Mouse (Mus musculus): Measurements from ENCODE around the gene Gm26602. TPM values are rescaled to one million over a fixed set of nuclear protein-coding genes. Genes with fewer than 3 reads are reported as not detected.
"Not testable (repeated sequence)": the region's sequence is repeated elsewhere in the genome, so short reads cannot be mapped to it uniquely, and the experiment has no call there.

The Gm26602 gene
- polyA plus RNA-seq, 1 experiment from 2014 or later = 7.4 TPM

DNA sequence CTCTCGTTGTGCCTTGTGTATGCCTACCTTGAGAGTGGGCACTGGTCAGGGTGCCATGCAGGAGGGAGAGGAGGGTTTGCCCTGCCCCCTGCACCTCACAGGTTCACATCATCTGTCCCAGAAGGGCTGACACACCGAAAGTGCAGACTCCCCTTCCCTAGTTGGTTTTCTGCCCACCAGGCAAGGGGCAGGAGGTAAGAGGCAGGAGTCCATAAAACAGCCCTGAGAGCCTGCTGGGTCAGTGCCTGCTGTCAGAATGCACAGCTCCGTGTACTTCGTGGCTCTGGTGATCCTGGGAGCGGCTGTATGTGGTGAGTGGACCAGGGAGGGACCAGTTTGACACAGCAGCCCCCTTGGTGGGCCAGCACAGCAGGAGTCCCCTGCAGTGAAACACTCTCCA lies 20.0 kb upstream of the Gm26602 start, which contains the start of gene Cfd:
Gene Cfd (plus strand): TSS at position 184 of the 400 bp plus-strand sequence.
- Histone ChIP-seq H3K36me3 (ENCODE audit: control insufficient read depth, insufficient read depth, low read length) (0 out of 2 replicates have a peak, but pooled peaks cover 3% of the 10 kb centered on the region), H3K4me2 (no peak within 1 kb of the TSS), H3K27me3 (replicated peaks; ENCODE audit: control insufficient read depth, insufficient read depth, low read length) (no peaks in the 10 kb centered on the region), H3K4me3 (ENCODE audit: low read depth, low read length) (no peak within 1 kb of the TSS), H3K27ac (ENCODE audit: low read depth, low read length) (no peak within 1 kb of the TSS), H3K4me1 (replicated peaks; ENCODE audit: control insufficient read depth, insufficient read depth, low read length) (no peaks in the 10 kb centered on the region), H3K9me3 (ENCODE audit: control insufficient read depth, low read length) (no peaks in the 10 kb centered on the region), H3K9ac (ENCODE audit: low read depth, low read length) (no peak within 1 kb of the TSS)
- DNase-seq (ENCODE audit: low spot score) (no peak), ATAC-seq (replicated peaks; ENCODE audit: low FRiP score) (no peak)
- WGBS = 51% methylated on average over 5 of the region's 5 CpGs

DNA sequence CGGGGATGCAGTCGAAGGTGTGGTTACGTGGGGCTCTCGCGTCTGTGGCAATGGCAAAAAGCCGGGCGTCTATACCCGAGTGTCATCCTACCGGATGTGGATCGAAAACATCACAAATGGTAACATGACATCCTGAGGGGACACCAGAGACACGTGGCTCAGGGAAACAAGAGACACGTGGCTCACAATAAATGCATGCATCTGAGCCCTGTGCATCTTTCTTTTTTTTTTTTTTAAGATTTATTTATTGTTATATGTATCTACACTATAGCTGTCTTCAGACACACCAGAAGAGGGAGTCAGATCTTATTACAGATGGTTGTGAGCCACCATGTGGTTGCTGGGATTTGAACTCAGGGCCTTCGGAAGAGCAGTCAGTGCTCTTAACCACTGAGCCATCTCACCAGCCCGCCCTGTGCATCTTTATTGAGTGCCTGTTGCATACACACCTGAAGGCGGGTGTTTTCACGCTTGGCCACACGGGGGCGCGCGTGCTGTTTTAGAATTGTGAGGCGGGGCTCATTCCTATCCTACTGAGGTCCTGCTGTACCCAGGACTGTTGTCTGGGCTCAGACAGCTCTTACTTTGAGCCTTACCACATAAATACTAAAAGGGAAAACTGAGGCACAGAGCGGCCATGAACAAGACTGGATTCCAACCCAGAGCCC lies 18.1 kb upstream of the Gm26602 start:
- H3K36me3 ChIP-seq (ENCODE audit: control insufficient read depth, insufficient read depth, low read length); H3K4me1 ChIP-seq (replicated peaks; ENCODE audit: control insufficient read depth, insufficient read depth, low read length); H3K4me2 ChIP-seq; H3K4me3 ChIP-seq (ENCODE audit: low read depth, low read length); H3K9ac ChIP-seq (ENCODE audit: low read depth, low read length); H3K27ac ChIP-seq (ENCODE audit: low read depth, low read length); H3K27me3 ChIP-seq (replicated peaks; ENCODE audit: control insufficient read depth, insufficient read depth, low read length); H3K9me3 ChIP-seq (ENCODE audit: control insufficient read depth, low read length): not testable (repeated sequence)
- ATAC-seq (replicated peaks; ENCODE audit: low FRiP score) (peak; percentile 59), DNase-seq (ENCODE audit: low spot score) (peak; percentile 84)
- WGBS = 41% methylated on average over 22 of the region's 22 CpGs

DNA sequence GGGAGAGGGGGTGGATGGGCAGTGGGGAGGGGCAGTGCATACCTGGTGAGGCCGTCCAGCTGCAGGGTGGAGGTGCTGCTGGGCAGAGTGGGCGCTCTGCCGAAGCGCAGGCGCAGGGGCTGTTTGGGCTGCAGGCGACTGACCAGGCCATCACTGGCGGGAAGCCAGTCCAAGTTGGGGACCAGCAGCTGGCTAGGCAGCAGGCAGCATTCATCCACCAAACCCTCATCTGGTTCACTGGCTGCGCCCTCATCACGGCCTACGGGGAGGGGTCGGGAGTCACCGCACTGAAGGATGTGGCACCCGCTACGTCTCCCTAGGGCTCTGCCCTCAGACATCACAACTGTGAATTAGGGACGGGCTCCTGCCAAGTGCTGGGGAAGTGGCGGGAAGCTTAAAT lies 14.3 kb upstream of the Gm26602 start:
- Histone ChIP-seq H3K4me1 (replicated peaks; ENCODE audit: control insufficient read depth, insufficient read depth, low read length) (peaks cover 6% of the 10 kb centered on the region), H3K9me3 (ENCODE audit: control insufficient read depth, low read length) (no peaks in the 10 kb centered on the region), H3K4me2 (no peak overlapping the region), H3K27me3 (replicated peaks; ENCODE audit: control insufficient read depth, insufficient read depth, low read length) (no peaks in the 10 kb centered on the region), H3K9ac (ENCODE audit: low read depth, low read length) (no peak overlapping the region), H3K4me3 (ENCODE audit: low read depth, low read length) (no peak overlapping the region), H3K27ac (ENCODE audit: low read depth, low read length) (no peak overlapping the region), H3K36me3 (ENCODE audit: control insufficient read depth, insufficient read depth, low read length) (peaks cover 21% of the 10 kb centered on the region)
- ATAC-seq (replicated peaks; ENCODE audit: low FRiP score) = no peak
- DNase-seq (ENCODE audit: low spot score) = no peak
- WGBS = 93% methylated on average over 16 of the region's 16 CpGs

DNA sequence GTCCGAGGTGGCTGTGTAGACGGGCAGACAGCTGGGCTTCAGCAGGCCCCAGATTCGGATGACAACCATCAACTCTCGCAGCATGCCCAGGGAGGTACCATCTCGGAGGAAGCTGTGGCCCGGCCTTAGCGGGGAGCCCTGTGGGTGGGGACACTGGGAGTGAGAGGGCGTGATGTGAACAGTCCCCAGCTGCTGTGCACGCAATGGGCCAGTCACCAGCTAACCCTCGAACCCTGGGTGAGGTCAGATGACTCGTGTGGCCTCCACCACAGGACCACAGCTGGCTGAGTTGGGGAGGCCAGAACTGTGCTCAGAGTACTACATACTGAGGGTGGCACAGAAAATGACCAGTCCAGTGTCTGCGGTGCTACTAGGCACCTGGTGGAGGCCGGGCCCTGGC lies 13.8 kb upstream of the Gm26602 start:
- WGBS = 84% methylated on average over 13 of the region's 13 CpGs
- H3K9me3 ChIP-seq (ENCODE audit: control insufficient read depth, low read length) = no peaks in the 10 kb centered on the region
- ATAC-seq (replicated peaks; ENCODE audit: low FRiP score) (no peak), DNase-seq (ENCODE audit: low spot score) (no peak)
- H3K4me2 ChIP-seq = no peak overlapping the region
- H3K27me3 ChIP-seq (replicated peaks; ENCODE audit: control insufficient read depth, insufficient read depth, low read length) = no peaks in the 10 kb centered on the region
- no peak overlapping the region for H3K9ac ChIP-seq (ENCODE audit: low read depth, low read length)
- peaks cover 6% of the 10 kb centered on the region for H3K4me1 ChIP-seq (replicated peaks; ENCODE audit: control insufficient read depth, insufficient read depth, low read length)
- no peak overlapping the region for H3K4me3 ChIP-seq (ENCODE audit: low read depth, low read length)
- peaks cover 21% of the 10 kb centered on the region for H3K36me3 ChIP-seq (ENCODE audit: control insufficient read depth, insufficient read depth, low read length)
- H3K27ac ChIP-seq (ENCODE audit: low read depth, low read length) = no peak overlapping the region

DNA sequence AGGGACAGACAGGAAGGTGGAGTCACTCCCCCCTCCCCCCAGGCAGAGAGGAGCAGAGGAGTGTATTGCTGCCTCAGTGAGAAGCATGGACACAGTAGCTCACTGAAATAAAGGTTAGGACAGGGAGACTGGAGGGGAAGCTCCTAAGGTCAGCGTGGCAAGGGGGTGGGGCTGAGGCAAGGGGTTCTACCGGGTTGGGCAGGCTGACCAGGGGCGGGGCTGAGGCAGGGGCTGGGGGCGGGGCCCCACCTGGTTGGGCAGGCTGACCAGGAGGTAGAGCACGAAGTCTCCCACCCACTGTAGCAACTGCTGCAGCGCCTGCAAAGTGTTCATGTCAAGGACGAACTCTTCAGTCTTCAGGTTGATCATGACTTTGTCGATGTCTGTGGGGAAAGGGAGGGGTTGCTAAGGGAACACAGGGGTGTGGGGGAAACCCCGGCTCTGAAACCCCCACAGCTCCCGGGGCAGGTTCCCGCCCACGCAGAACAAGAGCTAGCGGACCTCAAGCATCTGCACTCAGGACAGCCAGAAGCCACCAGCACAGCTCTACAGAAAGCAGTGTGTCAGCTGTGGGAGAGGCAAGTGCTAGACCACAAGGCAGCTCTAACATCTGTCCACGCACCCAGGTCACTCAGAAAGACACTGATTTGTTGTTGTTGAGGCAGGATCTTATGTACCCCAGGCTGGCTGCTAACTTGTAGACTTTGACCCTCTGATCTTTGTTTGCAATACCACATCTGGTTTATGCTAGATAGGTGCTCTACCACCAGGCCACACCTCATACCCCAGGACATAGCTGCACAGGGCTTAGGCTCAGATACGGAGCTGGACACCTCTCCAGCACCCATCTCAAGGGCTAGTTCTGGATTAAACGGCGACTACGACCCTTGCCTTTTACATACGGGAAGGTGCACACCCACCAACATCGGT lies 13.1 kb upstream of the Gm26602 start:
- Histone ChIP-seq H3K9me3 (ENCODE audit: control insufficient read depth, low read length) (no peaks in the 10 kb centered on the region), H3K27ac (ENCODE audit: low read depth, low read length) (0 out of 2 replicates have a peak overlapping the region, but pooled peaks have one; percentile 14), H3K4me3 (ENCODE audit: low read depth, low read length) (no peak overlapping the region), H3K36me3 (ENCODE audit: control insufficient read depth, insufficient read depth, low read length) (peaks cover 25% of the 10 kb centered on the region), H3K4me1 (replicated peaks; ENCODE audit: control insufficient read depth, insufficient read depth, low read length) (peaks cover 6% of the 10 kb centered on the region), H3K9ac (ENCODE audit: low read depth, low read length) (no peak overlapping the region), H3K4me2 (peak overlapping the region; percentile 26), H3K27me3 (replicated peaks; ENCODE audit: control insufficient read depth, insufficient read depth, low read length) (no peaks in the 10 kb centered on the region)
- DNase-seq (ENCODE audit: low spot score) (no peak), ATAC-seq (replicated peaks; ENCODE audit: low FRiP score) (peak; percentile 52)
- 52% methylated on average over 20 of the region's 20 CpGs for WGBS

DNA sequence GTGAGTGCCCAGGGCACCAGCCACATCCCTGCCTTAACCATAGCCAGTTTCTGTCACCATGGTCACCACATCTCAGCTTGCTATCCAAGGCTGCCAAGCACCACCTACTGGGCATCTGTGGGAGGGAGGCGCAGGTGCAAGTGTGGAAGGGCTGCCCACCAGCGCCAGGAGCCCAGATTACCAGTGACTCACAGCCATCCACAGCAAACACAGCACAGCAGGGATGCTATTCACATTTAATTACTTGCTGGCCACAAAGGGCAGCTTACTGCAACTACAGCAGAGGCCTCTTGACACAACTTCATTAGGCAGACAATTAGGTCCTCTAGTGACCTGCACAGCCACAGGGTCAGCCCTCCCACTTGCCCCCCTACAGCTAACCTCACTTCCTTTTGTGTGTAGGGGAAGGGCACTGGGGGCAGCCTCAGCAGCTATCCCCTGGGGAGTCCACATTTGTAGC lies 9.7 kb upstream of the Gm26602 start:
- H3K36me3 ChIP-seq (ENCODE audit: control insufficient read depth, insufficient read depth, low read length) = peaks cover 38% of the 10 kb centered on the region
- no peak overlapping the region for H3K9ac ChIP-seq (ENCODE audit: low read depth, low read length)
- no peak overlapping the region for H3K27ac ChIP-seq (ENCODE audit: low read depth, low read length)
- no peak for ATAC-seq (replicated peaks; ENCODE audit: low FRiP score)
- DNase-seq (ENCODE audit: low spot score) = no peak
- H3K4me3 ChIP-seq (ENCODE audit: low read depth, low read length) = no peak overlapping the region
- H3K9me3 ChIP-seq (ENCODE audit: control insufficient read depth, low read length) = no peaks in the 10 kb centered on the region
- peaks cover 6% of the 10 kb centered on the region for H3K4me1 ChIP-seq (replicated peaks; ENCODE audit: control insufficient read depth, insufficient read depth, low read length)
- no peaks in the 10 kb centered on the region for H3K27me3 ChIP-seq (replicated peaks; ENCODE audit: control insufficient read depth, insufficient read depth, low read length)
- WGBS = 68% methylated on average over 2 of the region's 2 CpGs
- H3K4me2 ChIP-seq = no peak overlapping the region

DNA sequence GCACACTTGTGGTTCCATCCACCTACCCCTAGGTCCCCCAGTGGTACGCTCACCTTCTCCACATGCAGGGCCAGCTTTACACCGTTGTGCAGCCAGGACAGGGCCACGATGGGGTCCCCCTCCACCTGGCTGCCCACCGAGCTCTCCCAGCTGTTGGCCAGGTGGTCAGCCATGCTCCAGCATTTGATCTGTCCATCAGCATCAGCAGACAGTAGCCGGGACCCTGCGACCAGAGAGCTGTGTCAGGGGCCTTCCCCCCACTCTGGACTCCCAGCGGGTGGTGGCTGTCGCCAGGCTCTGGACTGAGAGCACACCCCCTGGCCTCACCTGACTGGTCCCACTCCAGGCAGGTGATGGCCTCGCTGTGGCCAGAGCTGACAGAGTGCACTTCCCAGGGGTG lies 3.9 kb upstream of the Gm26602 start:
- peaks cover 31% of the 10 kb centered on the region for H3K36me3 ChIP-seq (ENCODE audit: control insufficient read depth, insufficient read depth, low read length)
- H3K9me3 ChIP-seq (ENCODE audit: control insufficient read depth, low read length) = no peaks in the 10 kb centered on the region
- H3K27me3 ChIP-seq (replicated peaks; ENCODE audit: control insufficient read depth, insufficient read depth, low read length) = no peaks in the 10 kb centered on the region
- H3K4me3 ChIP-seq (ENCODE audit: low read depth, low read length) = no peak overlapping the region
- DNase-seq (ENCODE audit: low spot score) (no peak), ATAC-seq (replicated peaks; ENCODE audit: low FRiP score) (no peak)
- H3K4me1 ChIP-seq (replicated peaks; ENCODE audit: control insufficient read depth, insufficient read depth, low read length) = peaks cover 8% of the 10 kb centered on the region
- WGBS = 92% methylated on average over 9 of the region's 9 CpGs
- H3K27ac ChIP-seq (ENCODE audit: low read depth, low read length) = no peak overlapping the region
- no peak overlapping the region for H3K9ac ChIP-seq (ENCODE audit: low read depth, low read length)
- H3K4me2 ChIP-seq = no peak overlapping the region

DNA sequence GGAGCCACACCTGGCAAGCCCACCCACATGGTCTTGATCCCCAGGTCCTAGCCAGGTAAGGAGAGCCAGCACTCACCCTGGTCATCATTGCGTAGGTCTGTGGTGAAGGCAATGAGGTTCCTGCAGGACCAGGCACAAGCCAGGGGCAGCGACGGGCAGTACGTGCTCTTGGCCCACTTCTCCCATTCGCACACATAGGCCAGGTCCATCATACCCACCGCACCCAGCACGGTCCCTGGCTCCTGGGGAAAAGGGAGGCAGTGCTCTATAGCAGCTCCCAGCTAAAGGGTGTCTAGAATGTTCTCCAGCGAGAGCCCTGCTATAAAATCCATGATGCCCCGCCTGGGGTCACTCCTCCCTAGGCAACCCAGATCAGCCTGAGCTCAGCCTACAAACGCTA lies 3.2 kb upstream of the Gm26602 start:
- H3K36me3 ChIP-seq (ENCODE audit: control insufficient read depth, insufficient read depth, low read length) = peaks cover 28% of the 10 kb centered on the region
- no peaks in the 10 kb centered on the region for H3K27me3 ChIP-seq (replicated peaks; ENCODE audit: control insufficient read depth, insufficient read depth, low read length)
- no peak for ATAC-seq (replicated peaks; ENCODE audit: low FRiP score)
- H3K9ac ChIP-seq (ENCODE audit: low read depth, low read length) = 0 out of 2 replicates have a peak overlapping the region, but pooled peaks have one; percentile 22
- peaks cover 8% of the 10 kb centered on the region for H3K4me1 ChIP-seq (replicated peaks; ENCODE audit: control insufficient read depth, insufficient read depth, low read length)
- no peak overlapping the region for H3K27ac ChIP-seq (ENCODE audit: low read depth, low read length)
- DNase-seq (ENCODE audit: low spot score) = no peak
- H3K4me2 ChIP-seq = peak overlapping the region; percentile 68; the same call in 1 of the 2 replicates
- H3K4me3 ChIP-seq (ENCODE audit: low read depth, low read length) = no peak overlapping the region
- H3K9me3 ChIP-seq (ENCODE audit: control insufficient read depth, low read length) = no peaks in the 10 kb centered on the region
- 88% methylated on average over 10 of the region's 10 CpGs for WGBS
